Mouse (Mus musculus): Measurements from ENCODE around the gene Slc22a17.

- TF ChIP-seq CTCF (IDR thresholded peaks at IDR 0.05; ENCODE audit: low read depth) (no peak), EP300 (IDR thresholded peaks at IDR 0.05; ENCODE audit: low read depth) (no peak)
Measured at GRCm38 (mm10) chr14:54937361-54938182, 24.6 kb upstream of the Slc22a17 start.
